Mouse (Mus musculus): ENCODE data around the gene AC109138.7.
A peak's percentile ranks its signal among the peaks of the same experiment; 100 is the strongest.

- TF ChIP-seq ZNF384 (IDR thresholded peaks at IDR 0.05; ENCODE audit: low read depth, low read length): peak; percentile 73
- TF ChIP-seq KAT2A (IDR thresholded peaks at IDR 0.05; ENCODE audit: insufficient replicate concordance, low read length): 0 out of 2 replicates have a peak, but pooled peaks have one; percentile 18
- TF ChIP-seq RCOR1 (conservative IDR thresholded peaks at IDR 0.05; ENCODE audit: low read depth, low read length): no peak
- TF ChIP-seq HCFC1 (IDR thresholded peaks at IDR 0.05; ENCODE audit: low read depth, low read length): peak; percentile 13; the same call in 1 of the 2 replicates
These were observed 22.5 kb upstream of the AC109138.7 start, which contains the start of gene Ppp1ca for GRCm38 (mm10) chr19:4191528-4192250.
